Mouse (Mus musculus): ENCODE data around the gene Fam69a. TPM values are rescaled to one million over a fixed set of nuclear protein-coding genes. Genes with fewer than 3 reads are reported as not detected.
A peak's percentile ranks its signal among the peaks of the same experiment; 100 is the strongest.
"Not testable (repeated sequence)": the region's sequence is repeated elsewhere in the genome, so short reads cannot be mapped to it uniquely, and the experiment has no call there.

The Fam69a gene
- polyA plus RNA-seq, 2 experiments from 2014 or later: 61.9 to 92.8 TPM

GRCm38 (mm10) chr5:107901014-107901615 is 85.8 kb downstream of the Fam69a start:
- ATAC-seq: peak; percentile 67

- peak; percentile 91 for ATAC-seq
Measured at GRCm38 (mm10) chr5:107900206-107901013, 86.5 kb downstream of the Fam69a start, which contains the start of gene Rpl5. Gene Rpl5 (plus strand): TSS chr5:107900502.

- ATAC-seq: no peak
Measured at GRCm38 (mm10) chr5:107896265-107896664, 90.6 kb downstream of the Fam69a start.

- no peak for ATAC-seq
Measured at GRCm38 (mm10) chr5:107894676-107895075, 92.2 kb downstream of the Fam69a start.

GRCm38 (mm10) chr5:107891515-107891914 is 95.4 kb downstream of the Fam69a start:
- ATAC-seq: not testable (repeated sequence)

- no peak for ATAC-seq
Measured at GRCm38 (mm10) chr5:107889994-107890888, 96.6 kb downstream of the Fam69a start.

- ATAC-seq: no peak
Measured at GRCm38 (mm10) chr5:107880710-107881109, 106.2 kb downstream of the Fam69a start.

- ATAC-seq: no peak
Measured at GRCm38 (mm10) chr5:107877053-107877452, 109.8 kb downstream of the Fam69a start.

- no peak for ATAC-seq
Measured at GRCm38 (mm10) chr5:107875261-107875611, 111.6 kb downstream of the Fam69a start.

- ATAC-seq: no peak
Measured at GRCm38 (mm10) chr5:107874561-107875260, 112.2 kb downstream of the Fam69a start, which contains the start of gene Evi5. Gene Evi5 (minus strand): TSS chr5:107875107.

GRCm38 (mm10) chr5:107873886-107874302 is 113.0 kb downstream of the Fam69a start:
- ATAC-seq: no peak

GRCm38 (mm10) chr5:107873330-107873729 is 113.6 kb downstream of the Fam69a start:
- ATAC-seq: no peak

GRCm38 (mm10) chr5:107869701-107870100 is 117.2 kb downstream of the Fam69a start:
- ATAC-seq: no peak

GRCm38 (mm10) chr5:107868905-107869424 is 117.9 kb downstream of the Fam69a start:
- ATAC-seq: peak; percentile 63

- ATAC-seq: peak; percentile 68
Measured at GRCm38 (mm10) chr5:107867970-107868904, 118.6 kb downstream of the Fam69a start.

- ATAC-seq: no peak
Measured at GRCm38 (mm10) chr5:107866127-107867126, 120.5 kb downstream of the Fam69a start.

GRCm38 (mm10) chr5:107863971-107864370 is 122.9 kb downstream of the Fam69a start:
- ATAC-seq: no peak

- no peak for ATAC-seq
Measured at GRCm38 (mm10) chr5:107858963-107859362, 127.9 kb downstream of the Fam69a start.

All from activated CD4-positive, CD25-positive, alpha-beta regulatory T cell, adult 4 months (primary cell).